Mouse (Mus musculus): ENCODE results near the gene Ddx20. TPM values are rescaled to one million over a fixed set of nuclear protein-coding genes. Genes with fewer than 3 reads are reported as not detected.

Gene Ddx20
- not detected in 2 replicates for polyA plus RNA-seq (2012; ENCODE audit: insufficient read depth, insufficient read length, low replicate concordance, missing spikeins)

DNA sequence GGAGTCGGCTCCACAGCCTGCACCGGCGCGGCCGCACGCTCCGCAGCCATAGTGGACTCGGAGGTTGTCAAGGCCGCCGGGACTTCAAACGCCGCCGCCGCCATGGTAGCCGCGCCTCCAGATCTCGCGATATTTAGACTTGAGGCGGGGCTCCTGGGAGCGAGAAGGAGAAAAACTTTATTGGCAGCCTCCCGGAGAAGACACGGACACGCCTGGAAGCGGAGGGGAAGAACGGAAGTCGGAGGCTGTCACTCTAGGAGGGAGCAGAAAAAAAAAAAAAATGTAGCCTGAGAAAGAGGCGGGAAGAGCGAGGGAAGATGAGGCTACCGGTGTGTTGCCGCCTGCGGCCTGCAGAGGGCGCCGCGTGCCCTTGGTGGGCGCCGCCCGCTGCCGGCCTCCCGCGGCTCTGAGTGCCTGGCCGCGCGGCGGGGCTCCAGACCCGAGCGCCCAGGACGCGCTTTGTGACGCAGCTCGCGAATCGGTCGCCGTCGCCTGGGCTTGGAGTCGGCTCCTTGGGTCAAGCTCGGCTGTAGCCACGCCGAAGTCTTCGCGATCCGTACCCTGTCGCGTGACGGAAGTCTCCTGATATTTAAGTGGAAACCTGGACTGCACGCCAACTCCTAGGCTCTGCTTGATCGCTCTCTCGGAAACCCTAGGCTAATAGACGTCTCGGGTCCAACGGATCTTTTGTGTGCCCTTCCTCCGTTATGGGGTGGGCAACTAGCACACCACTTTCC, at the start of gene Ddx20:
TSS of gene Ddx20 (minus strand) at position 251 of the 737 bp plus-strand sequence.
- peak; percentile 52 for TF ChIP-seq POLR2A (IDR thresholded peaks at IDR 0.05; ENCODE audit: insufficient read depth, low read depth, low read length)
- TF ChIP-seq CTCF (IDR thresholded peaks at IDR 0.05; ENCODE audit: insufficient read depth, low read depth, low read length): peak; percentile 99
- WGBS: under 1% methylated on average over 72 of the region's 72 CpGs
- Histone ChIP-seq H3K4me3 (ENCODE audit: insufficient read depth, low read depth, low read length) (peak within 1 kb of the TSS; percentile 60), H3K4me1 (ENCODE audit: control insufficient read depth, insufficient read depth, low read length) (no peaks in the 10 kb centered on the region), H3K27ac (ENCODE audit: insufficient read depth, low read depth, low read length) (peak within 1 kb of the TSS; percentile 95)

DNA sequence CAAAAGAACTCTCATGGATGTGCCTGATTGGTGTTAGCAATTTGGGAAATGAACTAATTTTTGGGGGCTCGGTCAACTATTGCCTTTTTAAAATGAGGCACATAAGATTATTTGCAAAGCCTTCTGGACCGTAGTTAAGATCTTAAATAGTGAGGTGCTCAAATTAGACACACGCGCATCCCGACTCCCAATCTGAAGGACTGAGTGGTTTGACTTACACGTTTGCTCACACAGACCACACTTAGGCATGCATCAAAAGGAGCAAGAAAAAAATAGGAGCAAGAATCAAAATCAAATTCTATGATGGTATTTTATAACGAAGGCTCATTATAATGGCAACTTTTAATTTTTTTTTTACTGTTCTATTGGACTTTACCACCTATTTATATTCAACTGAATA, 49.7 kb upstream of the Ddx20 start:
- H3K4me1 ChIP-seq (ENCODE audit: control insufficient read depth, insufficient read depth, low read length): no peaks in the 10 kb centered on the region
- H3K27ac ChIP-seq (ENCODE audit: insufficient read depth, low read depth, low read length): no peak overlapping the region
- 85% methylated on average over 7 of the region's 7 CpGs for WGBS
- TF ChIP-seq CTCF (IDR thresholded peaks at IDR 0.05; ENCODE audit: insufficient read depth, low read depth, low read length): no peak
- TF ChIP-seq POLR2A (IDR thresholded peaks at IDR 0.05; ENCODE audit: insufficient read depth, low read depth, low read length): no peak
- no peak overlapping the region for H3K4me3 ChIP-seq (ENCODE audit: insufficient read depth, low read depth, low read length)

DNA sequence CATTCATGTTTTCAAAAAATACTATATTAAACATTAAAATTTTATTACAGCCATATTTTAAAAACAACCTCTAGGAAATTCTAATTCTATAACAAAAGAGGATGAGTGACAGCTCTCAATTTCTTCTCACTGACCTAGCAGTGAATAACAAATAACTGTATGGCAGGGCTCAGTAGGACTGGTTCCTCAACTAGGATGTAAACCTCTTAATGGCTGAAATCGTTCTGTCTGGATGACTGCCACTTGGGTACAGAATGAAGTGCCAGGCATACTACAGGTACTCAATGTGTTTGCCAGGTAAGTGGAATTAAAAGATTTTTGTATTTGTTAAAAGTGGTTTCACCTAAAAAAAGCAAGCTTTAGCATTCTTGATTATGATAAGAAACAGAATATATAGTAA, 48.8 kb upstream of the Ddx20 start:
- no peak for TF ChIP-seq CTCF (IDR thresholded peaks at IDR 0.05; ENCODE audit: insufficient read depth, low read depth, low read length)
- no peak for TF ChIP-seq POLR2A (IDR thresholded peaks at IDR 0.05; ENCODE audit: insufficient read depth, low read depth, low read length)
- Histone ChIP-seq H3K4me1 (ENCODE audit: control insufficient read depth, insufficient read depth, low read length) (no peaks in the 10 kb centered on the region), H3K27ac (ENCODE audit: insufficient read depth, low read depth, low read length) (no peak overlapping the region), H3K4me3 (ENCODE audit: insufficient read depth, low read depth, low read length) (no peak overlapping the region)
- 82% methylated on average over 1 of the region's 1 CpGs for WGBS

DNA sequence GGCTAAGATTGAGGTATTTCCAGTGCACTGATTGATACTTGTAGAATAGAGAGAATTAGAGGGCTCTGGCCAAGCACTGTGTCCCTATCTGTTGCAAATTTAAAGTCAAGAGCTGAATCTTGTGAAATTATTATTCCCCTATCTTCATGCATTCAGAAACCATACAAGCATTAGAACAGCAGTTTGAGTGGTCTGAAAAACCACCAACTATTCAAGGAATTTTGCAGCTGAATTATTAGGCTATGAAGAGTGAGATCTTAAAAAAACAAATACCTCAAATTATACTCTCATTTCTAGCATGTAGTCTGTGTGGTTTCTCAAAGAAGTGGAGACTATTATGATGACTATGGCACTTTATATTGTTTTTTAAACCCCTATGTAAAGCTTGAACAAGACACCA, 47.9 kb upstream of the Ddx20 start:
- no peak overlapping the region for H3K4me3 ChIP-seq (ENCODE audit: insufficient read depth, low read depth, low read length)
- H3K4me1 ChIP-seq (ENCODE audit: control insufficient read depth, insufficient read depth, low read length): no peaks in the 10 kb centered on the region
- no peak overlapping the region for H3K27ac ChIP-seq (ENCODE audit: insufficient read depth, low read depth, low read length)
- TF ChIP-seq POLR2A (IDR thresholded peaks at IDR 0.05; ENCODE audit: insufficient read depth, low read depth, low read length) (no peak), CTCF (IDR thresholded peaks at IDR 0.05; ENCODE audit: insufficient read depth, low read depth, low read length) (no peak)

DNA sequence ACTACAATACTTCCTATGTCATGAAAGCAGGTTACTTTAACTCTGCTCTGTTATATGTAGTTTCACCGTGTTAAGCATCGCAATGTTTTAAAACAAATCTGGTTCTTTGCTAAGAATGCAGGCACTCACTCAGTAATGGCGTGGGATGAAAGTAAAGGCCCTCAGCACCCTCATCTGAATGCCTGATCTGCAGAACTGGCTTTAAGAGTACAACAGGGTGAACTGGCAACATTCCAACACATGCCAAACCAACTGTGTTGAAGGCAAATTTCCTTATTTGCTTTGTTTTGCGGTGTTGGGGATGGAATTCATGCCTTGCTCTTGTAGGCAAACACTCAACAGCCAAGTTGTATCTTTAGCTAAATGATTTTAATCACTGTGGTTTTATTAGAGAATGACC, 46.2 kb upstream of the Ddx20 start:
- Histone ChIP-seq H3K4me3 (ENCODE audit: insufficient read depth, low read depth, low read length) (no peak overlapping the region), H3K27ac (ENCODE audit: insufficient read depth, low read depth, low read length) (no peak overlapping the region), H3K4me1 (ENCODE audit: control insufficient read depth, insufficient read depth, low read length) (no peaks in the 10 kb centered on the region)
- 63% methylated on average over 4 of the region's 4 CpGs for WGBS
- TF ChIP-seq POLR2A (IDR thresholded peaks at IDR 0.05; ENCODE audit: insufficient read depth, low read depth, low read length): no peak
- TF ChIP-seq CTCF (IDR thresholded peaks at IDR 0.05; ENCODE audit: insufficient read depth, low read depth, low read length): no peak

DNA sequence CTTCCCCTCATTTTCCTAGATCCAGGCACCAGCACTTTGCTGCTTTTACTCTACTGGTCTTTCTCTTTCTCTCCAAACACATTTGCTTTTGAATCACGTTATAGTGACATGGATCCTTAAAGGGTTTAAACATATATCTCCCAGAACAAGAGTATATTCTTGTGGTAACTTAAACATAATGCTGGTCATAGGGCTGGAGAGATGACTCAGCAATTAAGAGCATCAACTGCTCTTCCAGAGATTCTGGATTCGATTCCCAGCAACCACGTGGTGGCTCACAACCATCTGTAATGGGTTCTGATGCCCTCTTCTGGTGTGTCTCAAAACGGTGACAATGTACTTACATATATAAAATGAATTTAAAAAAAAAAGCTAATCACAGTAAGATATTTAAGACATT, 45.0 kb upstream of the Ddx20 start:
- TF ChIP-seq CTCF (IDR thresholded peaks at IDR 0.05; ENCODE audit: insufficient read depth, low read depth, low read length) (no peak), POLR2A (IDR thresholded peaks at IDR 0.05; ENCODE audit: insufficient read depth, low read depth, low read length) (no peak)
- Histone ChIP-seq H3K4me3 (ENCODE audit: insufficient read depth, low read depth, low read length) (no peak overlapping the region), H3K27ac (ENCODE audit: insufficient read depth, low read depth, low read length) (no peak overlapping the region), H3K4me1 (ENCODE audit: control insufficient read depth, insufficient read depth, low read length) (no peaks in the 10 kb centered on the region)
- 95% methylated on average over 4 of the region's 4 CpGs for WGBS

DNA sequence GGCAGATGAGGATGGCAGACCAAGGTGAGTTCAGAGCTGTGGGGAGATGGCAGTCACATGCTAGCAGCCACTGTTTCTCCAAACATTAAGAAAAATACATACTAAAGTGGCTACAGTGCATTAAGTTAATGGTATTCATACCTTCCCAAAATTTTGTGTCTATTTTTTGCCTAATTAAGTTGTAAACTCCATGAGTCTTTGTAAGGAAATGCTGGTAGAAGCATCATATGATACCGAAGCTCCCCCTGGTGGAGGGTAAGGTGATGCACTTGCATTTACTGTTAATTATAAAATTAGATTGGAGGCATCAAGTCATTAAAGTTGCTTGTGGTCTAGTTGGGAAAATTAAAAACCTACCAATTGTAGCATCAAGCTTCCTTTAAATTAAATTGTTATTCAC, 38.7 kb upstream of the Ddx20 start:
- no peak for TF ChIP-seq CTCF (IDR thresholded peaks at IDR 0.05; ENCODE audit: insufficient read depth, low read depth, low read length)
- no peak for TF ChIP-seq POLR2A (IDR thresholded peaks at IDR 0.05; ENCODE audit: insufficient read depth, low read depth, low read length)
- peaks cover 3% of the 10 kb centered on the region; the same call in 1 of the 2 replicates for H3K4me1 ChIP-seq (ENCODE audit: control insufficient read depth, insufficient read depth, low read length)
- no peak overlapping the region for H3K27ac ChIP-seq (ENCODE audit: insufficient read depth, low read depth, low read length)
- 0% methylated on average over 1 of the region's 1 CpGs for WGBS
- H3K4me3 ChIP-seq (ENCODE audit: insufficient read depth, low read depth, low read length): no peak overlapping the region

DNA sequence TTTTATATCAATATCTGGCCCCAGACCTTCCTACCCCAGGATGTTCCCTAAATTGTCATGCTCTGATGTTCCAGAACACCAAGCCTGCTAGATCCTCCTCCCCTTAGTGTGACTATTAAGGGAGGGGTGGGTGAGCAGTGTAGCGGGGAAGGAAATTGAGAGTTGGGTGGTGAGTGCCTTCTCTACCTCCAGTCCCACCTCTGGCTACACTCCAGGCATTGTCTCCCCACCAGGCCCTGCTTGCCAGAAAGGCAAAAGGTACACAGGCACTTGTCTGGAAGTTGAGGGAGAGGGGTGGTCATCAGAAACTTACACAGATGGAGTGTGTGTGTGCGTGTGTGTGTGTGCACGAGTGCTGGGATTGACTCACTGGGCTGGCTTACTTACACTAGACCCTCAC, 35.1 kb upstream of the Ddx20 start:
- TF ChIP-seq CTCF (IDR thresholded peaks at IDR 0.05; ENCODE audit: insufficient read depth, low read depth, low read length): no peak
- no peak for TF ChIP-seq POLR2A (IDR thresholded peaks at IDR 0.05; ENCODE audit: insufficient read depth, low read depth, low read length)
- H3K27ac ChIP-seq (ENCODE audit: insufficient read depth, low read depth, low read length): no peak overlapping the region
- WGBS: 82% methylated on average over 3 of the region's 3 CpGs
- peaks cover 15% of the 10 kb centered on the region for H3K4me1 ChIP-seq (ENCODE audit: control insufficient read depth, insufficient read depth, low read length)
- no peak overlapping the region for H3K4me3 ChIP-seq (ENCODE audit: insufficient read depth, low read depth, low read length)

DNA sequence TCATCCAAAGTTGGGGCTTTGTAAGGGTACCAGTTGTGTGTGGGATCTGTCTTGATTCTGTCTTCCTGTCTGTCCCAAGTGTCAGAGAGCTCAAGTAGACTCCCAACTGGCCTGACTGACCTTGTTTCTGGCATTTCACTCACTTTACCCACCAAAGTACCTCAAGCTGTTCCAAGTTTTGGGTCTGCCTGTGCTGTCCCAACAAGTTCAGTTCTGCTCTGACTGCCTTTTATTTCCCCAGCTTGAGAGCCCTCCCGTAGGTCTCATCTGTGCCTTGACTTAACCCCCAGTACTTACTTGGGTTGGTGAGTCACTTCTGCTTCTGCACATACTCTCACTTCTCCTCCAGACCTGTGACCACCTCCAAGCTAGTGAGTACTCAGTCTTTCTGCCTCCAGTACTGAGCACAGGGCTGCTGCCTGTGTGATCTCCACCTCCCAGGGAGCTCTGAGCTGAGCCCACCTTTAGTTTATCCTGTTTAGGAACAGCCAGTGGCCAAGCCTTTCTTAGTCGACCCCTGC, 34.4 kb upstream of the Ddx20 start:
- Histone ChIP-seq H3K4me1 (ENCODE audit: control insufficient read depth, insufficient read depth, low read length) (peaks cover 16% of the 10 kb centered on the region), H3K27ac (ENCODE audit: insufficient read depth, low read depth, low read length) (no peak overlapping the region), H3K4me3 (ENCODE audit: insufficient read depth, low read depth, low read length) (no peak overlapping the region)
- WGBS: 58% methylated on average over 2 of the region's 2 CpGs
- TF ChIP-seq CTCF (IDR thresholded peaks at IDR 0.05; ENCODE audit: insufficient read depth, low read depth, low read length) (no peak), POLR2A (IDR thresholded peaks at IDR 0.05; ENCODE audit: insufficient read depth, low read depth, low read length) (no peak)
